Mouse (Mus musculus) C2C12 (cell line): ENCODE measurements around the gene Dop1b.

Experiments
- CEBPB ChIP-seq: IDR thresholded peaks from one replicate; pipeline ENCODE4 v1.6.1; 2011; ENCODE audit warnings: low read depth, mild to moderate bottlenecking, control low read depth, moderate library complexity
- CTCF ChIP-seq: IDR thresholded peaks from one replicate; pipeline ENCODE4 v1.5.1; 2011; ENCODE audit not compliant: control insufficient read depth, insufficient read depth, insufficient read length
- FOSL1 ChIP-seq: IDR thresholded peaks from one replicate; pipeline ENCODE4 v1.8.0; 2011; ENCODE audit warnings: mild to moderate bottlenecking, low read length; ENCODE audit not compliant: poor library complexity, insufficient read depth, severe bottlenecking
- MAX ChIP-seq: IDR thresholded peaks from one replicate; pipeline ENCODE4 v1.6.1; 2011; ENCODE audit warnings: mild to moderate bottlenecking, control low read depth
- MYOD1 ChIP-seq: IDR thresholded peaks from one replicate; pipeline ENCODE4 v1.6.1; 2011; ENCODE audit warnings: low read depth; ENCODE audit not compliant: control insufficient read depth, insufficient read length
- MYOG ChIP-seq: IDR thresholded peaks from one replicate; pipeline ENCODE4 v1.6.1; 2011; ENCODE audit not compliant: control insufficient read depth, insufficient read length; ENCODE audit errors: extremely low read depth
- USF1 ChIP-seq: IDR thresholded peaks from one replicate; pipeline ENCODE4 v1.6.1; 2011; ENCODE audit warnings: low read depth, mild to moderate bottlenecking, control low read depth, moderate library complexity

- TF ChIP-seq USF1 (no peak), MYOD1 (no peak), CTCF (no peak), FOSL1 (no peak), MYOG (no peak), CEBPB (no peak), MAX (no peak)
These were observed 83.7 kb downstream of the Dop1b start for GRCm38 (mm10) chr16:93795391-93795790.
